Mouse (Mus musculus) hindbrain, embryonic 16.5 days (tissue): ENCODE measurements around the gene Adamts7. TPM values are rescaled to one million over a fixed set of nuclear protein-coding genes. Genes with fewer than 3 reads are reported as not detected.

Experiments used
- ATAC-seq: fragments of 200-750 bp; cut with Nextera tagmentation; 2 replicates; pipeline ENCODE4 v1.8.0; 2017; ENCODE audit warnings: moderate TSS enrichment, moderate library complexity
- H3K27ac ChIP-seq: fragments of 300-500 bp; sonication (generic); 2 replicates; pipeline ENCODE4 v1.5.1; 2014; ENCODE audit warnings: low read depth, mild to moderate bottlenecking, control low read depth, low read length, moderate library complexity
- H3K27me3 ChIP-seq: fragments of 300-500 bp; sonication (generic); replicated peaks from 2 replicates; pipeline ENCODE4 v1.6.1; 2014; ENCODE audit warnings: low read length; ENCODE audit not compliant: control insufficient read depth, insufficient read depth
- H3K36me3 ChIP-seq: fragments of 300-500 bp; sonication (generic); 2 replicates; pipeline ENCODE4 v1.6.1; 2014; ENCODE audit warnings: mild to moderate bottlenecking, low read length, moderate library complexity, mixed read lengths; ENCODE audit not compliant: control insufficient read depth, insufficient read depth
- H3K4me1 ChIP-seq: fragments of 300-500 bp; sonication (generic); 2 replicates; pipeline ENCODE4 v1.6.1; 2014; ENCODE audit warnings: low read depth, low read length; ENCODE audit not compliant: control insufficient read depth, insufficient read depth
- H3K4me2 ChIP-seq: fragments of 300-500 bp; sonication (generic); 2 replicates; pipeline ENCODE4 v1.6.1; 2014; ENCODE audit warnings: mild to moderate bottlenecking, low read length, control low read depth, moderate library complexity
- H3K4me3 ChIP-seq: fragments of 300-500 bp; sonication (generic); 2 replicates; pipeline ENCODE4 v1.5.1; 2014; ENCODE audit warnings: mild to moderate bottlenecking, low read length, control low read depth, moderate library complexity
- H3K9ac ChIP-seq: fragments of 300-500 bp; sonication (generic); 2 replicates; pipeline ENCODE4 v1.6.1; 2014; ENCODE audit warnings: low read depth, mild to moderate bottlenecking, control low read depth, low read length, moderate library complexity
- H3K9me3 ChIP-seq: fragments of 300-500 bp; sonication (generic); 2 replicates; pipeline ENCODE4 v1.6.1; 2014; ENCODE audit warnings: mild to moderate bottlenecking, low read length, moderate library complexity; ENCODE audit not compliant: control insufficient read depth
- WGBS: fragments of 180-500 bp; shearing (Covaris S2); extraction: QIAGEN DNeasy Blood & Tissue Kit; methylation state at CpG from one replicate; pipeline ENCODE4 v1.1.7; 2014; 5-methylcytosine and 5-hydroxymethylcytosine counted together
- polyA plus RNA-seq: library from polyadenylated mRNA; unstranded; fragments of >200 nt; fragmentation: Nextera tagmentation; extraction: Ambion mirVana; gene quantifications from 2 replicates; pipeline ENCODE4 v1.2.1, GENCODE M21; 2015

Adamts7 gene
- polyA plus RNA-seq, 1 experiment from 2014 or later, result 4.9 TPM

GRCm38 (mm10) chr9:90185356-90185910 is 22.6 kb downstream of the Adamts7 start:
- H3K4me1 ChIP-seq, result no peaks in the 10 kb centered on the region
- peaks cover 3% of the 10 kb centered on the region; the same call in 1 of the 2 replicates for H3K36me3 ChIP-seq
- no peak overlapping the region for H3K4me3 ChIP-seq
- H3K4me2 ChIP-seq, result no peak overlapping the region
- no peaks in the 10 kb centered on the region for H3K9me3 ChIP-seq
- no peaks in the 10 kb centered on the region for H3K27me3 ChIP-seq
- H3K9ac ChIP-seq, result no peak overlapping the region
- 82% methylated on average over 8 of the region's 8 CpGs for WGBS
- no peak overlapping the region for H3K27ac ChIP-seq
- ATAC-seq, result no peak

GRCm38 (mm10) chr9:90188893-90189292 is 26.0 kb downstream of the Adamts7 start:
- H3K4me3 ChIP-seq, result no peak overlapping the region
- no peaks in the 10 kb centered on the region for H3K4me1 ChIP-seq
- H3K27ac ChIP-seq, result no peak overlapping the region
- no peak for ATAC-seq
- no peak overlapping the region for H3K9ac ChIP-seq
- H3K36me3 ChIP-seq, result peaks cover 8% of the 10 kb centered on the region; the same call in 1 of the 2 replicates
- WGBS, result 84% methylated on average over 4 of the region's 4 CpGs
- H3K9me3 ChIP-seq, result no peaks in the 10 kb centered on the region
- H3K4me2 ChIP-seq, result no peak overlapping the region
- H3K27me3 ChIP-seq, result no peaks in the 10 kb centered on the region

- Histone ChIP-seq H3K4me3 (no peak overlapping the region), H3K4me2 (no peak overlapping the region), H3K9me3 (no peaks in the 10 kb centered on the region), H3K4me1 (no peaks in the 10 kb centered on the region), H3K9ac (no peak overlapping the region), H3K27ac (no peak overlapping the region), H3K36me3 (peaks cover 8% of the 10 kb centered on the region; the same call in 1 of the 2 replicates), H3K27me3 (no peaks in the 10 kb centered on the region)
- ATAC-seq, result no peak
- WGBS, result 51% methylated on average over 5 of the region's 5 CpGs
Observed at GRCm38 (mm10) chr9:90189391-90189790, 26.5 kb downstream of the Adamts7 start.

GRCm38 (mm10) chr9:90195000-90195399 is 32.1 kb downstream of the Adamts7 start:
- 80% methylated on average over 10 of the region's 10 CpGs for WGBS
- Histone ChIP-seq H3K9ac (no peak overlapping the region), H3K9me3 (no peaks in the 10 kb centered on the region), H3K4me1 (peaks cover 4% of the 10 kb centered on the region; the same call in 1 of the 2 replicates), H3K27me3 (no peaks in the 10 kb centered on the region), H3K4me2 (no peak overlapping the region), H3K4me3 (no peak overlapping the region), H3K27ac (no peak overlapping the region), H3K36me3 (peaks cover 6% of the 10 kb centered on the region; the same call in 1 of the 2 replicates)
- no peak for ATAC-seq

GRCm38 (mm10) chr9:90196262-90196661 is 33.4 kb downstream of the Adamts7 start:
- Histone ChIP-seq H3K4me3 (no peak overlapping the region), H3K4me2 (no peak overlapping the region), H3K27me3 (no peaks in the 10 kb centered on the region), H3K27ac (no peak overlapping the region), H3K36me3 (peaks cover 9% of the 10 kb centered on the region; the same call in 1 of the 2 replicates), H3K4me1 (peaks cover 4% of the 10 kb centered on the region; the same call in 1 of the 2 replicates), H3K9me3 (no peaks in the 10 kb centered on the region), H3K9ac (no peak overlapping the region)
- 88% methylated on average over 7 of the region's 7 CpGs for WGBS
- ATAC-seq, result no peak

- ATAC-seq, result no peak
- Histone ChIP-seq H3K4me1 (peaks cover 4% of the 10 kb centered on the region; the same call in 1 of the 2 replicates), H3K4me3 (no peak overlapping the region), H3K9ac (no peak overlapping the region), H3K4me2 (no peak overlapping the region), H3K9me3 (no peaks in the 10 kb centered on the region), H3K27ac (no peak overlapping the region), H3K36me3 (peaks cover 8% of the 10 kb centered on the region; the same call in 1 of the 2 replicates), H3K27me3 (no peaks in the 10 kb centered on the region)
- WGBS, result 75% methylated on average over 7 of the region's 7 CpGs
Observed at GRCm38 (mm10) chr9:90197116-90197665, 34.3 kb downstream of the Adamts7 start.

- H3K4me2 ChIP-seq, result no peak overlapping the region
- no peaks in the 10 kb centered on the region for H3K9me3 ChIP-seq
- peaks cover 4% of the 10 kb centered on the region; the same call in 1 of the 2 replicates for H3K4me1 ChIP-seq
- no peak overlapping the region for H3K27ac ChIP-seq
- WGBS, result 76% methylated on average over 7 of the region's 7 CpGs
- H3K27me3 ChIP-seq, result no peaks in the 10 kb centered on the region
- ATAC-seq, result no peak
- peaks cover 4% of the 10 kb centered on the region; the same call in 1 of the 2 replicates for H3K36me3 ChIP-seq
- no peak overlapping the region for H3K9ac ChIP-seq
- H3K4me3 ChIP-seq, result no peak overlapping the region
Observed at GRCm38 (mm10) chr9:90197866-90198383, 35.1 kb downstream of the Adamts7 start.

- Histone ChIP-seq H3K27ac (no peak overlapping the region), H3K9ac (no peak overlapping the region), H3K36me3 (peaks cover 10% of the 10 kb centered on the region), H3K9me3 (no peaks in the 10 kb centered on the region), H3K4me2 (no peak overlapping the region), H3K4me1 (peaks cover 4% of the 10 kb centered on the region; the same call in 1 of the 2 replicates), H3K27me3 (no peaks in the 10 kb centered on the region), H3K4me3 (no peak overlapping the region)
- ATAC-seq, result 0 out of 2 replicates have a peak, but pooled peaks have one; percentile 13
- 65% methylated on average over 10 of the region's 10 CpGs for WGBS
Observed at GRCm38 (mm10) chr9:90198531-90199449, 35.9 kb downstream of the Adamts7 start.
